Mouse (Mus musculus) limb, embryonic 14.5 days (tissue): ENCODE measurements at regions not wholly inside any gene's neighbourhood (a gene's known extent, or its start where the extent isn't known, plus 50 kb on each side); places are given as distances from the start of the nearest gene placed in this dataset.

Experiments
- ATAC-seq: fragments of 200-750 bp; cut with Nextera tagmentation; 2 replicates; pipeline ENCODE4 v1.8.0; 2017; ENCODE audit warnings: low read depth, moderate number of reproducible peaks, moderate TSS enrichment; ENCODE audit not compliant: low FRiP score
- DNase-seq: peaks from one replicate; pipeline ENCODE4 v3.0.0-alpha.2; 2015; ENCODE audit warnings: low spot score
- H3K27ac ChIP-seq: fragments of 300-500 bp; sonication (generic); replicated peaks from 2 replicates; pipeline ENCODE4 v1.5.1; 2014; ENCODE audit warnings: low read depth, mild to moderate bottlenecking, low read length, moderate library complexity, mixed read lengths
- H3K27me3 ChIP-seq: fragments of 300-500 bp; sonication (generic); 2 replicates; pipeline ENCODE4 v1.6.1; 2014; ENCODE audit warnings: low read length, mixed read lengths; ENCODE audit not compliant: control insufficient read depth, insufficient read depth
- H3K36me3 ChIP-seq: fragments of 300-500 bp; sonication (generic); 2 replicates; pipeline ENCODE4 v1.6.1; 2014; ENCODE audit warnings: mild to moderate bottlenecking, low read length, moderate library complexity, mixed read lengths; ENCODE audit not compliant: control insufficient read depth, insufficient read depth
- H3K4me1 ChIP-seq: fragments of 300-500 bp; sonication (generic); 2 replicates; pipeline ENCODE4 v1.6.1; 2014; ENCODE audit warnings: antibody characterized with exemption, low read length, mixed read lengths; ENCODE audit not compliant: control insufficient read depth, insufficient read depth
- H3K4me2 ChIP-seq: fragments of 300-500 bp; sonication (generic); replicated peaks from 2 replicates; pipeline ENCODE4 v1.6.1; 2014; ENCODE audit warnings: low read depth, mild to moderate bottlenecking, low read length, moderate library complexity; ENCODE audit not compliant: severe bottlenecking
- H3K4me3 ChIP-seq: fragments of 300-500 bp; sonication (generic); replicated peaks from 2 replicates; pipeline ENCODE4 v1.5.1; 2014; ENCODE audit warnings: low read length
- H3K9ac ChIP-seq: fragments of 300-500 bp; sonication (generic); 2 replicates; pipeline ENCODE4 v1.6.1; 2014; ENCODE audit warnings: mild to moderate bottlenecking, low read depth, low read length, moderate library complexity; ENCODE audit not compliant: severe bottlenecking
- H3K9me3 ChIP-seq: fragments of 300-500 bp; sonication (generic); 2 replicates; pipeline ENCODE4 v1.6.1; 2016; ENCODE audit warnings: low read length; ENCODE audit not compliant: control insufficient read depth
- POLR2A ChIP-seq: fragments of 200-500 bp; IDR thresholded peaks from 2 replicates; pipeline ENCODE4 v1.8.0; 2012; ENCODE audit warnings: inconsistent platforms, mild to moderate bottlenecking, moderate library complexity, borderline replicate concordance; ENCODE audit not compliant: insufficient read depth, insufficient read length; ENCODE audit errors: extremely low read depth
- WGBS: fragments of 180-500 bp; shearing (Covaris S2); extraction: QIAGEN DNeasy Blood & Tissue Kit; methylation state at CpG from one replicate; pipeline ENCODE4 v1.1.7; 2014; 5-methylcytosine and 5-hydroxymethylcytosine counted together

DNA sequence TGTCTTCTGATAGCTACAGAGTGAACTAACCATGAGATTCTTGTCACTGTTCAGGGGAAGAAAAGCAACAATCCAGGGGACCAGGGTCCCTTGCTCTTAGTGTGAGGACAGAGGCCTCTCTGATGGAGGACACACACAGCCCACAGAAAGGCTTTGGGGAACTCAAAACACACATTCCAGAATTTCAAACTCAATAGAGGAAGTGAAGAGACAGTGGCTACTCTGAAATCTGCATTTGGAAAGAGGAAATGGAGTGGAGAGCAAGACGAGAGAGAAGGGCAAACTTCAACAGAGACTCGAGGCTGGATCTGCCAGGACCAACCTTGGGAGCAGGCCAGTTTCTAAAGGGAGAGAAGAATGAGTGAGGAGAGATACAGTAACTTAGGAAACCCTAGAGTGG is 125.7 kb upstream of the Slc22a12 start:
- DNase-seq (no peak), ATAC-seq (no peak)
- H3K9me3 ChIP-seq: no peaks in the 10 kb centered on the region
- H3K4me2 ChIP-seq: no peak overlapping the region
- no peaks in the 10 kb centered on the region for H3K4me1 ChIP-seq
- H3K36me3 ChIP-seq: no peaks in the 10 kb centered on the region
- WGBS: 66% methylated on average over 2 of the region's 2 CpGs
- no peak overlapping the region for H3K4me3 ChIP-seq
- no peak overlapping the region for H3K27ac ChIP-seq
- no peaks in the 10 kb centered on the region for H3K27me3 ChIP-seq
- no peak for TF ChIP-seq POLR2A
- no peak overlapping the region for H3K9ac ChIP-seq

DNA sequence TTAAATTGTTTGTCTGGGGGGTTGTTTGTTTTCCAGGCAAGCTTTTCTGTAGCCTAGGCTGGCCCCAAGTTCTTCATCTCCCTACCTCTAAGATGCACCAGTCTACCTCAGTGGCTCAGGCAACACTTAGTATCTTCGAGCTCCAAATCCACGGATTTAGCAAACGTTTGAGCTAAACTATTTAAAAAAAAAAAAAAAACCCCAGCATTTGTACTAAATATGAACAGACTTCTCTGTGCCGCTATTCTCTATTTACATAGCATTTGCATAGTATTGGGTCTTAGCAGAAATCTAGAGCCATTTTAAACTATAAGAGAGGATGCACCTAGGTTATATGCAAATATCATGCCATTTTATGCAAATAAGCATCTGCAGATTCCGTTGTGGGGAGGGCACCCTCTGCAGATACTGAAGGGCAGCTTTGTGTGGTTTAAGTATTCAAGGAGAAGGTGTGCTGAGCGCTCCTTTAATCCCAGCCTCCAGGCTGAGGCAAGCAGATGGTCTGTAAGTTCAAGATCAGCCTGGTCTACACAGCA is 123.4 kb upstream of the Slc22a12 start:
- Histone ChIP-seq H3K9me3 (no peaks in the 10 kb centered on the region), H3K36me3 (no peaks in the 10 kb centered on the region), H3K4me1 (no peaks in the 10 kb centered on the region), H3K4me3 (no peak overlapping the region), H3K9ac (no peak overlapping the region), H3K27ac (no peak overlapping the region), H3K4me2 (no peak overlapping the region), H3K27me3 (no peaks in the 10 kb centered on the region)
- no peak for TF ChIP-seq POLR2A
- DNase-seq: no peak
- WGBS: 69% methylated on average over 6 of the region's 6 CpGs
- ATAC-seq: no peak

DNA sequence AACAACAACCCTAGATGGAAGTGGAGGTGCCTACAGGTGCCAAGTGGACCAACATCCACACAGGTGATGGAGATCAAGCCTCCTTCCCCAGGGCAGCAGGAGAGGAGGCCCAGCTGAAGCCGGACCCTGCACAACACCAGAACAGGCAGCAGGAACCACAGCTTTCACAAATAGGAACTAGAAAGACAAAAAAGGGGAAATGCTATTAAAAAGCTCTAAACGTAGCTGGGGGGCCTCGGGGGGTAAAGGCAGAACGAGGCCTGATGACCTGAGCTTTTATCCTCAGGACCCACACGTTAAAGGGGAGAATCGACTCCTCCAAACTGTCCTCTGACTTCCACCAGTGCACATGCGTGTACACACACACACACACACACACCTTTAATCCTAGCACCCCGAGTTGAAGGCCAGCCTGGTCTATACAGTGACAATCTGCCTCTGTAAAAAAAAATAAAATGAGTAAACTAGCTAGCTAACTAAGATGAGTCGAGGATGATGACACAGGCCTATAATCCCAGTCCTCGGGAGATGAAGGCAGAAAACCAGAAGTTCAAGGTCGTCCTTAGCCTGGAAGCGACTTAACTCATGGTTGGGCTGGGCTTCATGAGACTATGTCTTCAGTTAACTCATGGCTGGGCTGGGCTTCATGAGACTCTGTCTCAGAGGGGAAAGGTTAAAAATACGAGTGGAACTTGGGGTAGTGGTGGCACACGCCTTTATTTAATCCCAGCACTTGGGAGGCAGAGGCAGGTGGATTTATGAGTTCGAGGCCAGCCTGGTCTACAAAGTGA is 122.6 kb upstream of the Slc22a12 start:
- 65% methylated on average over 15 of the region's 15 CpGs for WGBS
- Histone ChIP-seq H3K9ac (no peak overlapping the region), H3K36me3 (no peaks in the 10 kb centered on the region), H3K4me3 (no peak overlapping the region), H3K4me1 (no peaks in the 10 kb centered on the region), H3K27ac (no peak overlapping the region), H3K4me2 (no peak overlapping the region), H3K27me3 (no peaks in the 10 kb centered on the region), H3K9me3 (no peaks in the 10 kb centered on the region)
- no peak for TF ChIP-seq POLR2A
- no peak for ATAC-seq
- no peak for DNase-seq

DNA sequence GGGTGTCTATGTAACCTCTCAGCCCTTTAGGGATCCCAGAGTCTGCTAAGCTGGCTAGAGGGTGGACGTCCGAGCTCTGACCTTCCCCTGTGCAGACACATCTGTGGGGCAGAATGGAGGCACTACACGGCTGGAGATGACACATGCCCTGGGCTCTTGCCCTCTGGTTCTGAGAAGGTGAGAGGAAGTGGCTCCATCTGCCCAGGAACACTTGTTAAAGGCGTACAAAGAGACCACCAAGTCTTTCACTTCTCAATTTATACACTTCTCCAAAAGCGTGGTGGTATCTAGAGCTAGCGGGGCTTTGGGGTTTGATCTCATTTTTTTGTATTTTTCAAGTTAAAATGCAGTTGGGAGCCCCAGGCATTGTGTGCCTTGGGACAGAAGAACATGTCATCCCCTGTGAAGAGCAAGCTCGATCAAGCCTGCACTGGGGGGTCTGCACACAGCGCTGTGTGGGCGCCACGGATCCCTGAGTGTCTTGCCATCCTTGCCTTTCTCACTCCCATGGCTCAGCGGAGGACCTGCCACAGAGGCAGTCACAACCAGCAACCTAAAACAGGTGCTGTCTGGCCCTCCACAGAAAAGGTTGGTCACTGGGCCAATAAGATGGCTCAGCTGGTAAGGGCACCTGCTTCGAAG is 121.6 kb upstream of the Slc22a12 start:
- DNase-seq (no peak), ATAC-seq (no peak)
- H3K9me3 ChIP-seq: no peaks in the 10 kb centered on the region
- no peak overlapping the region for H3K4me2 ChIP-seq
- H3K27me3 ChIP-seq: no peaks in the 10 kb centered on the region
- H3K4me3 ChIP-seq: no peak overlapping the region
- no peak overlapping the region for H3K27ac ChIP-seq
- no peaks in the 10 kb centered on the region for H3K36me3 ChIP-seq
- TF ChIP-seq POLR2A: no peak
- WGBS: 82% methylated on average over 12 of the region's 12 CpGs
- H3K9ac ChIP-seq: no peak overlapping the region
- H3K4me1 ChIP-seq: no peaks in the 10 kb centered on the region

DNA sequence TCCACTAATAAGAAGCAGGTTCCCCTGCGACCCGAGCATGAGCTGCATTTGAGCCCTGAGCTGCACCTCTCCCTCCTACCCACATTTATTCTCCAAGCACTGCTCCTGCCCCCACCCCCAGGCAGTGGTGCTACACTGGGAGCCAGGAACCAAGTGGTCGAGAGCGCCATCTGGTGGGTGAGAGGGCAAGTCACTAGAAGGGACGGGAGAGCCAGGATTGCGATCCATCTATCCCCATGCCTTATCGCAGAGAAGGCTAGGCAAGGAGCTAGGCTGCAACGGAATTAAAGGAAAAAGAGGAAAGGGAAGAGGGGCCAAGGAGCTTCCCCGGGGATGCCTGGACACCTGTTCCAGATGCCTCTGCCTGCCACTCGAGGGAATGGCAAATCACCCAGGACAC is 120.6 kb upstream of the Slc22a12 start:
- no peak for TF ChIP-seq POLR2A
- WGBS: 2% methylated on average over 10 of the region's 10 CpGs
- H3K27me3 ChIP-seq: no peaks in the 10 kb centered on the region
- H3K4me1 ChIP-seq: no peaks in the 10 kb centered on the region
- H3K27ac ChIP-seq: no peak overlapping the region
- H3K4me3 ChIP-seq: no peak overlapping the region
- ATAC-seq (peak; percentile 77), DNase-seq (peak; percentile 82)
- no peaks in the 10 kb centered on the region for H3K36me3 ChIP-seq
- no peak overlapping the region for H3K9ac ChIP-seq
- no peak overlapping the region for H3K4me2 ChIP-seq
- no peaks in the 10 kb centered on the region for H3K9me3 ChIP-seq
